Mouse (Mus musculus) cortical plate, adult 2 months (tissue): ENCODE measurements around the gene 1700016H13Rik.

ENCODE experiments used
- CTCF ChIP-seq: fragments of 200-500 bp; IDR thresholded peaks from 2 replicates; pipeline ENCODE4 v1.5.1; 2011; ENCODE audit warnings: mild to moderate bottlenecking, control low read depth, low read length; ENCODE audit not compliant: insufficient read depth; ENCODE audit errors: extremely low read depth
- POLR2A ChIP-seq: fragments of 200-500 bp; IDR thresholded peaks from 2 replicates; pipeline ENCODE4 v1.6.1; 2011; ENCODE audit warnings: mild to moderate bottlenecking, low read length, control low read depth; ENCODE audit not compliant: insufficient read depth; ENCODE audit errors: extremely low read depth

- TF ChIP-seq CTCF (no peak), POLR2A (no peak)
Measured at GRCm38 (mm10) chr5:103610148-103610547, 45.7 kb downstream of the 1700016H13Rik start.
